22 mouse cellular contexts compared by ENCODE assay signal in genomic region chr11:58107009-58107408, GRCm38 (mm10). TPM values are rescaled to one million over a fixed set of nuclear protein-coding genes. Genes with fewer than 3 reads are reported as not detected.
DNase-seq lines count a peak whose midpoint lies in the region; ATAC-seq and TF ChIP-seq lines count a peak whose summit lies in the region.
"Had no signal": no experiment of that assay in that cellular context is flagged by ENCODE, and none has a peak within 500 bp of the region (broad histone marks: within the 10 kb centered on the region; RNA-seq: fewer than 3 reads in every experiment).

No protein-coding gene starts in this region.

- H3K4me2 ChIP-seq in lung, embryonic 14.5 days, result no peak overlapping the region
- H3K4me2 ChIP-seq: embryonic facial prominence, embryonic 12.5 days; hindbrain, embryonic 15.5 days; liver, embryonic 15.5 days; neural tube, embryonic 13.5 days had no signal

- peak; percentile 22; the same call in 1 of the 2 replicates for TF ChIP-seq CTCF in gastrocnemius, adult 2 months (IDR thresholded peaks at IDR 0.05)
- 0 out of 2 replicates have a peak, but pooled peaks have one; percentile 10 for TF ChIP-seq CTCF in lung, embryonic 14.5 days (IDR thresholded peaks at IDR 0.05; ENCODE audit: low read depth)
- TF ChIP-seq CTCF in E14TG2a.4 (conservative IDR thresholded peaks at IDR 0.05; ENCODE audit: low read length), result 0 out of 2 replicates have a peak, but pooled peaks have one; percentile 10

- no peak for ATAC-seq in lung, embryonic 14.5 days (ENCODE audit: insufficient read depth)

- intact Hi-C loops in gastrocnemius, adult 2 months (cut with DNase I), result loop anchor here (10.0 kb wide), 1 partner anchor 218 kb away; no protein-coding TSS in a partner anchor

- 0 out of 2 replicates have a peak overlapping the region, but pooled peaks have one; percentile 6 for H3K27ac ChIP-seq in gastrocnemius, adult 2 months
- H3K27ac ChIP-seq in lung, embryonic 14.5 days (ENCODE audit: low read depth), result no peak overlapping the region
- H3K27ac ChIP-seq: embryonic facial prominence, embryonic 12.5 days; hindbrain, embryonic 15.5 days; limb, embryonic 10.5 days; liver, embryonic 15.5 days; neural tube, embryonic 13.5 days had no signal

- H3K27me3 ChIP-seq in lung, embryonic 14.5 days (ENCODE audit: insufficient read depth, low read length), result no peaks in the 10 kb centered on the region
- no peaks in the 10 kb centered on the region for H3K27me3 ChIP-seq in E14TG2a.4 (ENCODE audit: insufficient read depth, low read length)
- H3K27me3 ChIP-seq: embryonic facial prominence, embryonic 12.5 days; hindbrain, embryonic 15.5 days; liver, embryonic 15.5 days; neural tube, embryonic 13.5 days had no signal

- H3K36me3 ChIP-seq in lung, embryonic 14.5 days (ENCODE audit: insufficient read depth), result peaks cover 25% of the 10 kb centered on the region
- H3K36me3 ChIP-seq in E14TG2a.4 (ENCODE audit: insufficient read depth, low read length), result peaks cover 41% of the 10 kb centered on the region

- H3K9ac ChIP-seq in lung, embryonic 14.5 days, result no peak overlapping the region
- H3K9ac ChIP-seq: embryonic facial prominence, embryonic 12.5 days; hindbrain, embryonic 15.5 days; liver, embryonic 15.5 days had no signal

- no peak overlapping the region for H3K4me3 ChIP-seq in gastrocnemius, adult 2 months
- no peak overlapping the region for H3K4me3 ChIP-seq in lung, embryonic 14.5 days (ENCODE audit: low read depth, low read length)
- H3K4me3 ChIP-seq in E14TG2a.4 (replicated peaks; ENCODE audit: low read length), result no peak overlapping the region
- H3K4me3 ChIP-seq: embryonic facial prominence, embryonic 12.5 days; hindbrain, embryonic 15.5 days; limb, embryonic 10.5 days; liver, embryonic 15.5 days; neural tube, embryonic 13.5 days had no signal

- 31% methylated on average over 3 of the region's 3 CpGs for WGBS in lung, embryonic 14.5 days

- DNase-seq in gastrocnemius, adult 2 months, result no peak
- DNase-seq in gastrocnemius, postnatal 10 days, result no peak
- DNase-seq in lung, embryonic 14.5 days, result no peak
- no peak for DNase-seq in lung, postnatal 25 days (ENCODE audit: low spot score)
- peak; percentile 43 for DNase-seq in brain, adult 2 months (ENCODE audit: low read depth, low spot score)
- DNase-seq in right cerebral cortex, adult 2 months (ENCODE audit: low spot score in 2 of 2), result no peak
- no peak for DNase-seq in cerebellum, postnatal 36 days
- DNase-seq: adrenal gland, adult 8-10 months; heart, postnatal 14 days; kidney, adult 8-10 months; kidney, postnatal 4 days had no signal

- no peaks in the 10 kb centered on the region for H3K9me3 ChIP-seq in lung, embryonic 14.5 days (ENCODE audit: low read depth, low read length)
- no peaks in the 10 kb centered on the region for H3K9me3 ChIP-seq in E14TG2a.4 (ENCODE audit: low read length)
- H3K9me3 ChIP-seq: embryonic facial prominence, embryonic 12.5 days; hindbrain, embryonic 15.5 days; limb, embryonic 10.5 days; liver, embryonic 15.5 days; neural tube, embryonic 13.5 days had no signal

- peaks cover 6% of the 10 kb centered on the region; the same call in 1 of the 2 replicates for H3K4me1 ChIP-seq in lung, embryonic 14.5 days (ENCODE audit: insufficient read depth)
- H3K4me1 ChIP-seq in E14TG2a.4 (replicated peaks; ENCODE audit: low read depth, low read length), result peaks cover 64% of the 10 kb centered on the region

RNA-seq across cellular contexts. Expression of gene Cnot8, which starts 3.1 kb away (rescaled TPM):
- 10 to 100 TPM; 28.4 to 38.0 TPM for total RNA-seq in gastrocnemius, adult 2 months (2021)
- 10 to 100 TPM; 38.3 to 40.7 TPM for total RNA-seq in gastrocnemius, postnatal 10 days (2021)
- 82.3 and 86.8 TPM in 2 replicates for polyA plus RNA-seq in lung, embryonic 14.5 days (2014; fragmentation: Nextera tagmentation; extraction: Ambion mirVana)

RNA-seq across cellular contexts. Expression of gene Gm12248, which starts 14.1 kb away (rescaled TPM):
- not detected for total RNA-seq in gastrocnemius, adult 2 months (2021)
- not detected for total RNA-seq in gastrocnemius, postnatal 10 days (2021)
- not detected in 2 replicates for polyA plus RNA-seq in lung, embryonic 14.5 days (2014; fragmentation: Nextera tagmentation; extraction: Ambion mirVana)
- total RNA-seq: gastrocnemius, adult 8-10 months; heart, postnatal 14 days; layer of hippocampus, postnatal 25 days; megakaryocyte progenitor cell, adult 5-6 weeks; monocyte, adult 5-6 weeks had no signal
- polyA plus RNA-seq: embryonic facial prominence, embryonic 12.5 days; limb, embryonic 10.5 days; liver, embryonic 15.5 days; neural tube, embryonic 13.5 days; stomach, embryonic 14.5 days had no signal
